Mouse (Mus musculus) bone marrow macrophage, adult 2 months (primary cell): ENCODE results near the gene Ilf2.

ENCODE experiments used
- CTCF ChIP-seq: IDR thresholded peaks from 2 replicates; pipeline ENCODE4 v1.5.1; 2012; ENCODE audit warnings: low read depth, mild to moderate bottlenecking, low read length, moderate library complexity
- POLR2A ChIP-seq: IDR thresholded peaks from 2 replicates; pipeline ENCODE4 v1.6.1; 2012; ENCODE audit warnings: mild to moderate bottlenecking, low read depth, low read length, borderline replicate concordance

DNA sequence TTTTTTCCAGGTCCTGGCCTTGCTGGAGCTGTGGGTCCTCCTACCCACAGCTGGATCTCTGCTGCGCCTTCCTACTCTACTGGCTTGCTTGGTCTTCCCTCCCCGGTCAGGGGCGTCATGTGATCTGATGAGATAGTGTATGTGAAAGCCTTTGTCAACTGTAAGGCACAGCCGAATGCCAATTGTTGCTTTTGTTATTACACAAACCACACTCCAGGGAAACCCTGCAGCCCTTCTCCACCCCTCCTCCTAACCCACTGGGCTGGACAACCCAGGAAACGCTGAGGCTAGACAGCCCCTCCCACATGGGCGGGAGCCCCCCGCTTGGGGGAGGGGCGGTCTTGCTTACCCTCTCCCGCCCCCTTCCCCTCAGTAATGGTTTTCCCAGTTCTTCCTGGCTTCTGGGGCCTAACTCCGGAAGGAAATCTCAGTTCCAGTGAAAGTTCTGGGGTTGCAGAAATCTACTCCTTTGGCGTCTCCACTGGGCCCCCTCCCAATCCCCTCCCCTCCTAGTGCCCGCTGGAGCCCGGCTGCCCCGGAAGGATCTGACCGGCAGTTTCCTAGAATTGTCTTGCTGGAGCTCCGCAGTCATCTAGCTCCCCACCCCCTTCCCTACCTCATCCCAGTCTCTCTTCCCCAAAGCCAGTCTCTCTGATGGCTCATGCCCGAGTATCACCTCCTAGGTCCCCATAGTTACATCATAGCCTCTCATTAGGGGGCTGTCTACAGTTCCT is 29.4 kb upstream of the Ilf2 start:
- no peak for TF ChIP-seq CTCF
- TF ChIP-seq POLR2A, result no peak
